Comparison of ENCODE assay signal across 9 mouse cellular contexts in the genomic region with DNA sequence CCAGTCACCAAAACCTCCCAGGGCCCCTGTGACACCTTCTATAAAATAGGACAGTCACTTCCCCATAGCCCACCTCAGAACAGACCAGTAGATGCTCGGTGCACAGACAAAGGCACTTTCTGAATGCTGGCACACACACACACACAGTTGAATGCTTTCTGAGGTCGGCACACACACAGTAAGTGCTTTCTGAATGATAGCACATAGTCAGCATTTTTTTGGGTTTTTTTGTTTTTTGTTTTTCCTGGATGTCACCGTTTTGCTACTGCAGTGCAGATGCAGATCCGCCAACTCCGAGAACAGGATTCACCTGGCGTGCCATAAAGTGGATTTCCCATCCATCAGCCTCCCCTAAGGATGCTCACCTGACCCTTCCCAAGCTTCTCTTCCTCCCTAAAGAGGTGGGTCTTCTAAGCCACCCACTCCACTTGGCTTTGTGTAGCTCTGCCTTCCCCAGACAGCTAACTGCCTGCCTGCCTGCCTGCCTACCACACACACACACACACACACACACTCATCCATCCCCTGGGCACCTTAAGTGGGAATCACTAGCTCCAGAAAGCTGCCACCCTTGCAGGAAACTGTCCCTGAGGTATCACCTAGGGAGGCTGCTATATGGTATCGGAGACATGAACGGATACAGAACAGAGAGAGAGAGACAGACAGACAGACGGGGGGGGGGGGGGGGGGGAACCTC. TPM values are rescaled to one million over a fixed set of nuclear protein-coding genes. Genes with fewer than 3 reads are reported as not detected.
DNase-seq lines count a peak whose midpoint lies in the region; ATAC-seq and TF ChIP-seq lines count a peak whose summit lies in the region.
"Had no signal": no experiment of that assay in that cellular context is flagged by ENCODE, and none has a peak within 500 bp of the region (broad histone marks: within the 10 kb centered on the region; RNA-seq: fewer than 3 reads in every experiment).

No protein-coding gene starts in this region.

- H3K4me1 ChIP-seq in heart, embryonic 14.5 days (ENCODE audit: control insufficient read depth in 2 of 2, insufficient read depth in 2 of 2, low read length in 2 of 2): peaks cover 56 to 70% of the 10 kb centered on the region in 2 experiments
- H3K4me1 ChIP-seq in neural tube, embryonic 11.5 days (ENCODE audit: control insufficient read depth, insufficient read depth, low read length): peaks cover 60% of the 10 kb centered on the region
- peaks cover 86% of the 10 kb centered on the region for H3K4me1 ChIP-seq in hindbrain, embryonic 13.5 days (replicated peaks)
- H3K4me1 ChIP-seq in olfactory bulb, adult 2 months (ENCODE audit: control insufficient read depth, insufficient read depth, low read length): peaks cover 64% of the 10 kb centered on the region

- H3K27ac ChIP-seq in heart, embryonic 14.5 days (replicated peaks in 1 of 2; ENCODE audit: control insufficient read depth in 1 of 2, insufficient read depth in 1 of 2, low read depth in 2 of 2, low read length in 2 of 2): peak overlapping the region; percentile 17 to 74; a peak in 1 of 4 replicates
- H3K27ac ChIP-seq in neural tube, embryonic 11.5 days (ENCODE audit: low read depth, low read length): no peak overlapping the region
- peak overlapping the region; percentile 96 for H3K27ac ChIP-seq in hindbrain, embryonic 13.5 days
- peak overlapping the region; percentile 49 for H3K27ac ChIP-seq in olfactory bulb, adult 2 months (ENCODE audit: insufficient read depth, low read depth, low read length)

- H3K9me3 ChIP-seq in heart, embryonic 14.5 days (ENCODE audit: control insufficient read depth, low read length): no peaks in the 10 kb centered on the region
- no peaks in the 10 kb centered on the region for H3K9me3 ChIP-seq in neural tube, embryonic 11.5 days (ENCODE audit: control insufficient read depth, low read length)
- no peaks in the 10 kb centered on the region for H3K9me3 ChIP-seq in hindbrain, embryonic 13.5 days

- no peaks in the 10 kb centered on the region for H3K36me3 ChIP-seq in heart, embryonic 14.5 days (ENCODE audit: control insufficient read depth, insufficient read depth, low read length)
- H3K36me3 ChIP-seq in neural tube, embryonic 11.5 days (ENCODE audit: control insufficient read depth, insufficient read depth, low read length): no peaks in the 10 kb centered on the region
- no peaks in the 10 kb centered on the region for H3K36me3 ChIP-seq in hindbrain, embryonic 13.5 days

- no peak for TF ChIP-seq POLR2A in olfactory bulb, adult 2 months (IDR thresholded peaks at IDR 0.05; ENCODE audit: insufficient read depth, low read depth, low read length)

- intact Hi-C loops in heart, postnatal 10 days (cut with DNase I): loop anchor here (2.0 to 5.0 kb wide), 2 partner anchors 35 to 91 kb away; no protein-coding TSS in a partner anchor

- ATAC-seq in heart, embryonic 14.5 days (ENCODE audit: insufficient number of reproducible peaks, insufficient read depth, low FRiP score, low read depth): no peak
- ATAC-seq in neural tube, embryonic 11.5 days (ENCODE audit: insufficient read depth, low FRiP score, low TSS enrichment): no peak
- no peak for ATAC-seq in hindbrain, embryonic 13.5 days (ENCODE audit: low FRiP score)
- ATAC-seq in megakaryocyte, adult 5-6 weeks (ENCODE audit: poor library complexity, severe bottlenecking): no peak

- no peak for DNase-seq in heart, postnatal 10 days
- DNase-seq in neural tube, embryonic 11.5 days (ENCODE audit: low spot score): no peak
- DNase-seq in neural tube, embryonic 10.5 days (ENCODE audit: extremely low spot score, low spot score): no peak
- DNase-seq in frontal cortex, postnatal 36 days (ENCODE audit: low spot score in 2 of 2): no peak
- DNase-seq: thymus, postnatal 14 days had no signal

- no peaks in the 10 kb centered on the region for H3K27me3 ChIP-seq in heart, embryonic 14.5 days (ENCODE audit: control insufficient read depth, insufficient read depth, low read length)
- no peaks in the 10 kb centered on the region for H3K27me3 ChIP-seq in neural tube, embryonic 11.5 days (ENCODE audit: control insufficient read depth, insufficient read depth, low read length)
- no peaks in the 10 kb centered on the region for H3K27me3 ChIP-seq in hindbrain, embryonic 13.5 days

- peak overlapping the region; percentile 14; the same call in 1 of the 2 replicates for H3K9ac ChIP-seq in heart, embryonic 14.5 days (ENCODE audit: low read length)
- no peak overlapping the region for H3K9ac ChIP-seq in neural tube, embryonic 11.5 days (ENCODE audit: low read length)
- peak overlapping the region; percentile 92 for H3K9ac ChIP-seq in hindbrain, embryonic 13.5 days

- WGBS in heart, embryonic 14.5 days: 73% methylated on average over 9 of the region's 9 CpGs
- WGBS in neural tube, embryonic 11.5 days: 72% methylated on average over 8 of the region's 9 CpGs
- 55% methylated on average over 8 of the region's 9 CpGs for WGBS in hindbrain, embryonic 13.5 days
- WGBS in olfactory bulb, adult 2 months: 21% methylated on average over 9 of the region's 9 CpGs

- no peak for TF ChIP-seq CTCF in olfactory bulb, adult 2 months (IDR thresholded peaks at IDR 0.05; ENCODE audit: insufficient read depth, low read depth, low read length)

- H3K4me2 ChIP-seq in heart, embryonic 14.5 days (ENCODE audit: low read length): peak overlapping the region; percentile 35
- peak overlapping the region; percentile 75 for H3K4me2 ChIP-seq in neural tube, embryonic 11.5 days (ENCODE audit: low read depth)
- peak overlapping the region; percentile 92 for H3K4me2 ChIP-seq in hindbrain, embryonic 13.5 days

- H3K4me3 ChIP-seq in heart, embryonic 14.5 days (ENCODE audit: control insufficient read depth in 1 of 2, insufficient read depth in 1 of 2, low read depth in 1 of 2, low read length in 2 of 2): no peak overlapping the region
- H3K4me3 ChIP-seq in neural tube, embryonic 11.5 days (ENCODE audit: low read depth, low read length): no peak overlapping the region
- H3K4me3 ChIP-seq in hindbrain, embryonic 13.5 days: peak overlapping the region; percentile 87; the same call in 1 of the 2 replicates
- peak overlapping the region; percentile 96 for H3K4me3 ChIP-seq in olfactory bulb, adult 2 months (ENCODE audit: insufficient read depth, low read depth, low read length)

RNA-seq across cellular contexts. Expression of a gene that starts 3.2 kb away (rescaled TPM):
- 16.2 and 17.6 TPM in 2 replicates for polyA plus RNA-seq in heart, embryonic 14.5 days (2014; fragmentation: Nextera tagmentation; extraction: Ambion mirVana)
- 100 to 1,000 TPM; 112 to 125 TPM for total RNA-seq in heart, postnatal 10 days (2021)
- 23.6 and 24.3 TPM in 2 replicates for polyA plus RNA-seq in neural tube, embryonic 11.5 days (2014; fragmentation: Nextera tagmentation; extraction: Ambion mirVana)
- 24.8 and 25.1 TPM in 2 replicates for polyA plus RNA-seq in hindbrain, embryonic 13.5 days (2015; fragmentation: Nextera tagmentation; extraction: Ambion mirVana)
- not detected in 2 replicates for polyA plus RNA-seq in olfactory bulb, adult 2 months (2012; ENCODE audit: insufficient read depth, insufficient read length, low replicate concordance, missing spikeins)
- 87.7 and 107 TPM in 2 replicates for total RNA-seq in megakaryocyte, adult 5-6 weeks (2015)
- total RNA-seq in megakaryocyte, adult 5-6 weeks (2017): 15.0 and 21.5 TPM in 2 replicates

Comparison
In these comparisons a context has a peak if more than half of its experiments do, and no peak if none do; other contexts are left out.
1. H3K4me2 ChIP-seq: peak in every context shown above with its lines; median percentile 92 in hindbrain, embryonic 13.5 days; 75 in neural tube, embryonic 11.5 days; 35 in heart, embryonic 14.5 days.
2. H3K4me3 ChIP-seq: peak in hindbrain, embryonic 13.5 days (single experiment) and olfactory bulb, adult 2 months (single experiment); none in heart, embryonic 14.5 days (0 of 2) and neural tube, embryonic 11.5 days (single experiment).